ENCODE assay signal across 7 mouse cellular contexts in genomic region chr7:143599428-143600230, GRCm38 (mm10). TPM values are rescaled to one million over a fixed set of nuclear protein-coding genes. Genes with fewer than 3 reads are reported as not detected.
A peak's percentile ranks its signal among the peaks of the same experiment; 100 is the strongest.
DNase-seq lines count a peak whose midpoint lies in the region; ATAC-seq and TF ChIP-seq lines count a peak whose summit lies in the region.

Gene Cars (minus strand): TSS chr7:143600090.

- peak within 1 kb of the TSS; percentile 86 for H3K4me3 ChIP-seq in embryonic facial prominence, embryonic 10.5 days
- H3K4me3 ChIP-seq in intestine, postnatal 0 days (ENCODE audit: low read depth, low read length) = peak within 1 kb of the TSS; percentile 93
- H3K4me3 ChIP-seq in midbrain, embryonic 12.5 days = peak within 1 kb of the TSS; percentile 89
- peak within 1 kb of the TSS; percentile 80 for H3K4me3 ChIP-seq in small intestine, adult 2 months (ENCODE audit: low read depth, low read length)

- TF ChIP-seq CTCF in intestine, postnatal 0 days (IDR thresholded peaks at IDR 0.05; ENCODE audit: low read depth) = no peak
- no peak for TF ChIP-seq CTCF in small intestine, adult 2 months (IDR thresholded peaks at IDR 0.05; ENCODE audit: extremely low read depth, insufficient read length, insufficient replicate concordance, low read depth, low read length)

- DNase-seq in adrenal gland, postnatal 10 days = peak; percentile 95
- peak; percentile 97 for DNase-seq in embryonic facial prominence, embryonic 10.5 days (ENCODE audit: low spot score)
- DNase-seq in gonadal fat pad, adult 2 months (ENCODE audit: low read depth) = peak; percentile 58
- DNase-seq in left cerebral cortex, postnatal 4 days = peak; percentile 93

- WGBS in embryonic facial prominence, embryonic 10.5 days = 3% methylated on average over 35 of the region's 35 CpGs
- 1% methylated on average over 35 of the region's 35 CpGs for WGBS in intestine, postnatal 0 days
- WGBS in midbrain, embryonic 12.5 days = 1% methylated on average over 35 of the region's 35 CpGs
- 2% methylated on average over 35 of the region's 35 CpGs for WGBS in small intestine, adult 2 months

- intact Hi-C loops in left cerebral cortex, postnatal 4 days (cut with DNase I) = no loop called here

- peak; percentile 58 for TF ChIP-seq POLR2A in small intestine, adult 2 months (IDR thresholded peaks at IDR 0.05; ENCODE audit: low read depth, low read length)

- H3K4me1 ChIP-seq in embryonic facial prominence, embryonic 10.5 days = peaks cover 15% of the 10 kb centered on the region
- H3K4me1 ChIP-seq in intestine, postnatal 0 days (replicated peaks; ENCODE audit: control insufficient read depth, insufficient read depth, low read length) = peaks cover 7% of the 10 kb centered on the region
- peaks cover 20% of the 10 kb centered on the region for H3K4me1 ChIP-seq in midbrain, embryonic 12.5 days
- H3K4me1 ChIP-seq in small intestine, adult 2 months (ENCODE audit: control insufficient read depth, insufficient read depth, insufficient read length, low read length) = peaks cover 11% of the 10 kb centered on the region

- no peaks in the 10 kb centered on the region for H3K9me3 ChIP-seq in embryonic facial prominence, embryonic 10.5 days
- no peaks in the 10 kb centered on the region for H3K9me3 ChIP-seq in intestine, postnatal 0 days (ENCODE audit: control insufficient read depth)
- no peaks in the 10 kb centered on the region for H3K9me3 ChIP-seq in midbrain, embryonic 12.5 days

- peak; percentile 97 for ATAC-seq in intestine, postnatal 0 days
- peak; percentile 96 for ATAC-seq in midbrain, embryonic 12.5 days (ENCODE audit: low FRiP score, low read depth)

- peak within 1 kb of the TSS; percentile 86 for H3K9ac ChIP-seq in intestine, postnatal 0 days (ENCODE audit: low read depth, low read length)
- peak within 1 kb of the TSS; percentile 93 for H3K9ac ChIP-seq in midbrain, embryonic 12.5 days (replicated peaks)

- H3K4me2 ChIP-seq in intestine, postnatal 0 days (replicated peaks; ENCODE audit: low read depth) = peak within 1 kb of the TSS; percentile 88
- peak within 1 kb of the TSS; percentile 90 for H3K4me2 ChIP-seq in midbrain, embryonic 12.5 days (replicated peaks)

- H3K36me3 ChIP-seq in embryonic facial prominence, embryonic 10.5 days (replicated peaks) = peaks cover 26% of the 10 kb centered on the region
- peaks cover 8% of the 10 kb centered on the region; the same call in 1 of the 2 replicates for H3K36me3 ChIP-seq in intestine, postnatal 0 days (ENCODE audit: control insufficient read depth, insufficient read depth)
- peaks cover 19% of the 10 kb centered on the region; the same call in 1 of the 2 replicates for H3K36me3 ChIP-seq in midbrain, embryonic 12.5 days
- no peaks in the 10 kb centered on the region for H3K36me3 ChIP-seq in small intestine, adult 2 months (ENCODE audit: control insufficient read depth, insufficient read depth, low read length)

- H3K27me3 ChIP-seq in embryonic facial prominence, embryonic 10.5 days (replicated peaks; ENCODE audit: low read depth, poor library complexity, severe bottlenecking) = no peaks in the 10 kb centered on the region
- no peaks in the 10 kb centered on the region for H3K27me3 ChIP-seq in intestine, postnatal 0 days (replicated peaks; ENCODE audit: control insufficient read depth, insufficient read depth, low read length)
- no peaks in the 10 kb centered on the region for H3K27me3 ChIP-seq in midbrain, embryonic 12.5 days
- H3K27me3 ChIP-seq in small intestine, adult 2 months (ENCODE audit: control insufficient read depth, insufficient read depth, low read length) = no peaks in the 10 kb centered on the region

- peak within 1 kb of the TSS; percentile 90 for H3K27ac ChIP-seq in embryonic facial prominence, embryonic 10.5 days (replicated peaks)
- no peak within 1 kb of the TSS for H3K27ac ChIP-seq in intestine, postnatal 0 days (ENCODE audit: low read depth, low read length)
- H3K27ac ChIP-seq in midbrain, embryonic 12.5 days (replicated peaks) = peak within 1 kb of the TSS; percentile 63; the same call in 1 of the 2 replicates
- H3K27ac ChIP-seq in small intestine, adult 2 months (ENCODE audit: insufficient read depth, low read depth, low read length) = no peak within 1 kb of the TSS

RNA-seq across cellular contexts. Expression of gene Cars, which starts in this region (rescaled TPM):
- total RNA-seq in adrenal gland, postnatal 10 days (2021) = 10 to 100 TPM; 38.7 to 56.6 TPM
- 79.5 and 80.7 TPM in 2 replicates for polyA plus RNA-seq in embryonic facial prominence, embryonic 10.5 days (2016; fragmentation: Nextera tagmentation; extraction: Ambion mirVana)
- polyA plus RNA-seq in gonadal fat pad, adult 2 months (2012; rRNA removed) = 17.0 and 18.5 TPM in 2 replicates
- polyA plus RNA-seq in intestine, postnatal 0 days (2015; fragmentation: Nextera tagmentation; extraction: Ambion mirVana) = 19.3 and 21.1 TPM in 2 replicates
- total RNA-seq in left cerebral cortex, postnatal 4 days (2021) = 10 to 100 TPM; 77.5 to 91.2 TPM
- polyA plus RNA-seq in midbrain, embryonic 12.5 days (2016; fragmentation: Nextera tagmentation; extraction: Ambion mirVana) = 67.5 and 72.1 TPM in 2 replicates
- 9.5 and 13.6 TPM in 2 replicates for polyA plus RNA-seq in small intestine, adult 2 months (2012; rRNA removed)

Comparison
In these comparisons a context has a peak if more than half of its experiments do, and no peak if none do; other contexts are left out.
1. H3K27ac ChIP-seq: peak in embryonic facial prominence, embryonic 10.5 days (single experiment) and midbrain, embryonic 12.5 days (single experiment); none in intestine, postnatal 0 days (single experiment) and small intestine, adult 2 months (single experiment).
2. Peak in every context shown above with its lines, with median percentiles within 50 percentile points of each other: DNase-seq and H3K4me3 ChIP-seq.